Mouse (Mus musculus) ES-E14 (cell line): Measurements from ENCODE around the gene Slc45a3. TPM values are rescaled to one million over a fixed set of nuclear protein-coding genes. Genes with fewer than 3 reads are reported as not detected.

Source experiments
- DNase-seq: peaks from one replicate; pipeline ENCODE4 v3.0.0-alpha.2; 2013; ENCODE audit warnings: low read depth, low spot score
- H3K27ac ChIP-seq: 2 replicates; pipeline ENCODE4 v1.5.1; 2012; ENCODE audit warnings: low read depth, mild to moderate bottlenecking, low read length, moderate library complexity, mixed read lengths; ENCODE audit not compliant: poor library complexity, insufficient read depth, severe bottlenecking
- H3K36me3 ChIP-seq: 2 replicates; pipeline ENCODE4 v1.6.1; 2012; ENCODE audit warnings: mild to moderate bottlenecking, low read length, moderate library complexity, mixed read lengths; ENCODE audit not compliant: control insufficient read depth, poor library complexity, insufficient read depth, severe bottlenecking
- H3K4me1 ChIP-seq, 2 experiments: fragments of 150-350 bp in 1 of 2; sonication (generic) in 1 of 2; 2 replicates each; pipeline ENCODE4 v1.6.1; 2012; ENCODE audit warnings: low read length in 2 of 2, mild to moderate bottlenecking in 1 of 2, mixed read lengths in 1 of 2; ENCODE audit not compliant: control insufficient read depth in 2 of 2, insufficient read depth in 2 of 2, poor library complexity in 1 of 2
- H3K4me3 ChIP-seq, 2 experiments: fragments of 150-350 bp in 1 of 2; sonication (generic) in 1 of 2; 2 replicates each; pipeline ENCODE4 v1.5.1; 2012; ENCODE audit warnings: low read length in 2 of 2, low read depth in 1 of 2, mild to moderate bottlenecking in 1 of 2, mixed read lengths in 1 of 2; ENCODE audit not compliant: insufficient read depth in 1 of 2, poor library complexity in 1 of 2, severe bottlenecking in 1 of 2
- H3K9ac ChIP-seq: 2 replicates; pipeline ENCODE4 v1.6.1; 2012; ENCODE audit warnings: low read depth, mild to moderate bottlenecking, low read length, mixed read lengths; ENCODE audit not compliant: poor library complexity, insufficient read depth, severe bottlenecking
- H3K9me3 ChIP-seq: fragments of 150-350 bp; sonication (generic); 2 replicates; pipeline ENCODE4 v1.6.1; 2012; ENCODE audit warnings: low read depth, mild to moderate bottlenecking, low read length; ENCODE audit not compliant: control insufficient read depth, insufficient read depth
- CHD2 ChIP-seq: IDR thresholded peaks from 2 replicates; pipeline ENCODE4 v1.6.1; 2014; ENCODE audit warnings: mild to moderate bottlenecking, low read depth, low read length, inconsistent platforms
- HCFC1 ChIP-seq: IDR thresholded peaks from 2 replicates; pipeline ENCODE4 v1.6.1; 2012; ENCODE audit warnings: low read length, inconsistent platforms, borderline replicate concordance; ENCODE audit not compliant: insufficient read depth
- MAFK ChIP-seq: IDR thresholded peaks from 2 replicates; pipeline ENCODE4 v1.6.1; 2014; ENCODE audit warnings: mild to moderate bottlenecking, low read depth, low read length, inconsistent platforms; ENCODE audit not compliant: insufficient read depth
- ZC3H11A ChIP-seq: IDR thresholded peaks from 2 replicates; pipeline ENCODE4 v1.6.1; 2012; ENCODE audit warnings: low read depth, mild to moderate bottlenecking, inconsistent platforms, low read length, borderline replicate concordance
- ZNF384 ChIP-seq: IDR thresholded peaks from 2 replicates; pipeline ENCODE4 v1.6.1; 2012; ENCODE audit warnings: low read depth, low read length, inconsistent platforms
- in situ Hi-C, 2 experiments: fragments of 600-800 bp; cut with MboI; formaldehyde crosslinking; loops; one replicate each; pipeline ENCODE4 v1.15.1; 2025; ENCODE audit warnings: low sequenced_read_pairs in 2 of 2, inconsistent platforms in 1 of 2; ENCODE audit not compliant: unreplicated experiment in 2 of 2
- total RNA-seq: library from RNA; depleted of rRNA; stranded (reverse); fragments of 300-350 nt; gene quantifications from 2 replicates; pipeline ENCODE4 v1.2.3, GENCODE M21; 2012

The Slc45a3 gene
- total RNA-seq, 1 experiment, result 6.0 TPM

- TF ChIP-seq ZNF384, result no peak
- no peak for TF ChIP-seq CHD2
- TF ChIP-seq HCFC1, result no peak
- no peak for TF ChIP-seq MAFK
- no peak for TF ChIP-seq ZC3H11A
- H3K4me1 ChIP-seq, result no peaks in the 10 kb centered on the region
- no peak overlapping the region for H3K4me3 ChIP-seq
- H3K9me3 ChIP-seq, result no peaks in the 10 kb centered on the region
- peaks cover 8% of the 10 kb centered on the region for H3K36me3 ChIP-seq
- no peak overlapping the region for H3K27ac ChIP-seq
- in situ Hi-C loops, result no loop called here
- no peak overlapping the region for H3K9ac ChIP-seq
- peak; percentile 60 for DNase-seq
Observed at GRCm38 (mm10) chr1:131937659-131938305, 25.0 kb upstream of the Slc45a3 start.

DNA sequence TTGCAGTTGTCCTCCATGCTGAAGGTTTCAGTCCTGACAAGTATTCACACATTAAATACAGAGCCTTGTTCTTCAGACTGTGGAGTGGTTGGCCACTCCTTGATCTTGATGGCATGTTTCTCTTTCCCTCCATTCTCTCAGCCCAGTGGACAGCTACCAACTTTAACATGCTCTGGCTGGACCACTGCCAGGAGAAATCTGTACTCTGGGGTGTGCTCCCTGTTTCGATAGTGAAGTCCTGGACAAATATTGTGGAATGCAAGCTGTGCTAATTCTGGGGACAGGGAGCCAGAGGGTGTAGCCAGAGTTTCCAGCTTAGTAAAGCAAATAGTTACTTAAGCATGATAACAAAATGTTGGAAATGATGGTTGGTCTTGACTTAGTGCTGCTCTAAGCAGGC lies 24.0 kb upstream of the Slc45a3 start:
- Histone ChIP-seq H3K9ac (no peak overlapping the region), H3K36me3 (peaks cover 4% of the 10 kb centered on the region), H3K4me1 (no peaks in the 10 kb centered on the region), H3K9me3 (no peaks in the 10 kb centered on the region), H3K27ac (no peak overlapping the region), H3K4me3 (no peak overlapping the region)
- no peak for TF ChIP-seq HCFC1
- TF ChIP-seq ZC3H11A, result no peak
- no peak for TF ChIP-seq MAFK
- TF ChIP-seq CHD2, result no peak
- TF ChIP-seq ZNF384, result no peak
- in situ Hi-C loops, result no loop called here
- DNase-seq, result no peak

DNA sequence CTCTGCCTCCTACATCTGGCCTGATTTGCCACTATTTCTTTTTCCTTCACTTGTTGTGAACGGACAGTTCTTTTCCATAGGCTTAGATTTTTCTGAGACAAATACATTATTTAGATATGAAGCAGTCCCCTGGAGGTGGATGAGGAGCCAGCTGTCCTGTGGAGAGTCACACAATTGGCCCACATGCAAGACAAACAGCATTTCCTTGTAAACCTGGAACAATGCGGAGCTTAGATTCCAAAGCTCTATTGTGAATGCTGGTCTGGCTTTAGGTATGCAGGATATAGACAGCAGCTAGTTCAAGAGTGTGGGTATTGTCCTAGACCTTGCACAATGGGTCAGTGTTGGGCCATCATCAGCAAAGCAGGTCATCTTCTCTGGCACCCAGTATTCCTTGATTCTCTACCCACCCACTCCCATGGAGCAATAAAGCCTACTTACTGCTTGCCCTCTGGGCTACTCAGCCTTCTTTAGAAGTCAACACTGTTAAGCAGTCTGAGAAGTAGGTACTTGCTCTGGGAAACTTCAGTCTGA lies 22.0 kb upstream of the Slc45a3 start:
- Histone ChIP-seq H3K27ac (no peak overlapping the region), H3K9ac (no peak overlapping the region), H3K36me3 (peaks cover 2% of the 10 kb centered on the region; the same call in 1 of the 2 replicates), H3K4me1 (peaks cover 0 to 3% of the 10 kb centered on the region in 2 experiments; a peak in 2 of 4 replicates), H3K9me3 (no peaks in the 10 kb centered on the region), H3K4me3 (no peak overlapping the region)
- no peak for TF ChIP-seq CHD2
- TF ChIP-seq ZNF384, result no peak
- in situ Hi-C loops, result no loop called here
- DNase-seq, result no peak

GRCm38 (mm10) chr1:131941501-131941900 lies 21.3 kb upstream of the Slc45a3 start:
- Histone ChIP-seq H3K36me3 (peaks cover 2% of the 10 kb centered on the region; the same call in 1 of the 2 replicates), H3K4me3 (no peak overlapping the region), H3K27ac (no peak overlapping the region), H3K4me1 (peaks cover 2 to 5% of the 10 kb centered on the region in 2 experiments; a peak in 2 of 4 replicates), H3K9me3 (no peaks in the 10 kb centered on the region), H3K9ac (no peak overlapping the region)
- DNase-seq, result no peak
- in situ Hi-C loops, result no loop called here
- no peak for TF ChIP-seq ZC3H11A
- TF ChIP-seq CHD2, result no peak
- TF ChIP-seq HCFC1, result no peak
- TF ChIP-seq MAFK, result no peak
- no peak for TF ChIP-seq ZNF384
